Mouse (Mus musculus): Measurements from ENCODE around the gene Ncapd2.

DNA sequence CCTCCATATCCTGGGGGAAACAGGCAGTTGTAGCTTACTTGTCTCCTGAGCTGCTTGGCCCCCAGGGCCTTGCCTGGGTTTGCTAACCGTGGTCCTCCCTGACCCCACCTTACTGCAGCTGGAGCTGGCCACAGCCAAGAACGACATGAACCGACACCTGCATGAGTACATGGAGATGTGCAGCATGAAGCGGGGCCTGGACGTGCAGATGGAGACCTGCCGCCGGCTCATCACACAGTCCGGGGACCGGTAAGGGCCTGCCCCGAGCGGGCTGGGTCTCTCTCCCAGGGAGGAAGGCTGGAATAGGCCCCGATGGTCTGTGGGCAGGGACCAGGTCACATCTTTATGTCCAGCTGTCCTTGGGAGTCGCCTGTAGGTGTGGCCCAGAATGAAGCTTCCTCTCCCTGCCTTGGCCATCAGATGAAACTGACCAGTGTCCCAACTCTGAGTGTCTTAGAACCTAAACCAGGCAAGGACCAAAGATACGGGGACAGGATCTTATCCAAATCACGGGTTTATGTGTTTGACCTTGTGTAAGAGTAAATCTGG lies 32.5 kb downstream of the Ncapd2 start:
- TF ChIP-seq EP300 (IDR thresholded peaks at IDR 0.05; ENCODE audit: insufficient read depth, low read depth, low read length): 0 out of 2 replicates have a peak, but pooled peaks have one; percentile 32
- no peak for TF ChIP-seq CTCF (IDR thresholded peaks at IDR 0.05; ENCODE audit: low read depth, low read length)
- TF ChIP-seq POLR2A (IDR thresholded peaks at IDR 0.05; ENCODE audit: insufficient read depth, low read length): no peak

Measured in ES-Bruce4 (cell line).